Mouse (Mus musculus) heart, adult 9 months (tissue): Measurements from ENCODE around the gene Tas1r1.

Source experiments
- DNase-seq, 2 experiments: peaks; one replicate each; pipeline ENCODE4 v3.0.0; 2022; ENCODE audit warnings: low spot score in 2 of 2

The Tas1r1 gene

GRCm38 (mm10) chr4:151988342-151989109 lies 49.8 kb downstream of the Tas1r1 start, which contains the start of gene Thap3:
Thap3 (minus strand) TSS chr4:151988997.
- DNase-seq = peak; percentile 81 to 83

- DNase-seq = no peak
Measured at GRCm38 (mm10) chr4:151988014-151988341, 50.4 kb downstream of the Tas1r1 start.

- no peak for DNase-seq
Measured at GRCm38 (mm10) chr4:151986650-151987049, 51.7 kb downstream of the Tas1r1 start.

GRCm38 (mm10) chr4:151985886-151986285 lies 52.5 kb downstream of the Tas1r1 start:
- DNase-seq = no peak

GRCm38 (mm10) chr4:151983560-151983959 lies 54.8 kb downstream of the Tas1r1 start:
- no peak for DNase-seq

- DNase-seq = no peak
Measured at GRCm38 (mm10) chr4:151983043-151983442, 55.3 kb downstream of the Tas1r1 start.

GRCm38 (mm10) chr4:151981363-151981762 lies 57.0 kb downstream of the Tas1r1 start:
- DNase-seq = peak; percentile 68 to 82

GRCm38 (mm10) chr4:151980699-151981098 lies 57.7 kb downstream of the Tas1r1 start:
- DNase-seq = no peak
